Mouse (Mus musculus): ENCODE data around the gene Lta. TPM values are rescaled to one million over a fixed set of nuclear protein-coding genes. Genes with fewer than 3 reads are reported as not detected.

The Lta gene
- not detected for polyA plus RNA-seq (2014; fragmentation: Illumina TruSeq; extraction: RNeasy Lipid Tissue Mini Kit (QIAGEN cat#74804); ENCODE audit: low read depth, low replicate concordance)

GRCm38 (mm10) chr17:35204494-35205379 lies at the start of gene Lta:
Lta (minus strand) TSS chr17:35205351.

GRCm38 (mm10) chr17:35241305-35242014 lies 36.3 kb upstream of the Lta start, which contains the start of gene Ddx39b:
Ddx39b (plus strand) TSS chr17:35241746.

GRCm38 (mm10) chr17:35235614-35236389 lies 30.7 kb upstream of the Lta start, which contains the start of gene Nfkbil1:
Nfkbil1 (minus strand) TSS chr17:35235792.

GRCm38 (mm10) chr17:35233114-35233980 lies 28.2 kb upstream of the Lta start, which contains the start of gene Atp6v1g2:
Atp6v1g2 (plus strand) TSS chr17:35233660.

GRCm38 (mm10) chr17:35220156-35220952 lies 15.2 kb upstream of the Lta start, which contains the start of gene Gm16181:
Gm16181 (plus strand) TSS chr17:35220834.

GRCm38 (mm10) chr17:35201787-35202186 lies 3.4 kb downstream of the Lta start, which contains the start of gene Tnf:
Tnf (minus strand) TSS chr17:35202007.

GRCm38 (mm10) chr17:35193881-35194843 lies 11.0 kb downstream of the Lta start, which contains the start of gene Ltb:
Ltb (plus strand) TSS chr17:35194439.

GRCm38 (mm10) chr17:35187959-35188610 lies 17.1 kb downstream of the Lta start, which contains the start of gene Lst1:
Lst1 (minus strand) TSS chr17:35188439.

GRCm38 (mm10) chr17:35175968-35176367 lies 29.2 kb downstream of the Lta start, which contains the start of gene Aif1:
Aif1 (minus strand) TSS chr17:35176068.

GRCm38 (mm10) chr17:35164568-35165450 lies 40.3 kb downstream of the Lta start, which contains the start of gene Prrc2a:
Prrc2a (minus strand) TSS chr17:35164897.

Other genes starting within 250 kb of the Lta start
- 1.3 TPM for gene Hspa1b, start 246.1 kb downstream of the Lta start, polyA plus RNA-seq (2014; fragmentation: Illumina TruSeq; extraction: RNeasy Lipid Tissue Mini Kit (QIAGEN cat#74804); ENCODE audit: low read depth, low replicate concordance)
- not detected for gene Gm20481, start 235.4 kb downstream of the Lta start, polyA plus RNA-seq (2014; fragmentation: Illumina TruSeq; extraction: RNeasy Lipid Tissue Mini Kit (QIAGEN cat#74804); ENCODE audit: low read depth, low replicate concordance)
- gene Hspa1a, start 233.2 kb downstream of the Lta start, polyA plus RNA-seq (2014; fragmentation: Illumina TruSeq; extraction: RNeasy Lipid Tissue Mini Kit (QIAGEN cat#74804); ENCODE audit: low read depth, low replicate concordance) = not detected
- gene Hspa1l, start 232.6 kb downstream of the Lta start, polyA plus RNA-seq (2014; fragmentation: Illumina TruSeq; extraction: RNeasy Lipid Tissue Mini Kit (QIAGEN cat#74804); ENCODE audit: low read depth, low replicate concordance) = not detected
- 12.7 TPM for gene Lsm2, start 223.5 kb downstream of the Lta start, polyA plus RNA-seq (2014; fragmentation: Illumina TruSeq; extraction: RNeasy Lipid Tissue Mini Kit (QIAGEN cat#74804); ENCODE audit: low read depth, low replicate concordance)
- 1.2 TPM for gene Vars, start 204.4 kb downstream of the Lta start, polyA plus RNA-seq (2014; fragmentation: Illumina TruSeq; extraction: RNeasy Lipid Tissue Mini Kit (QIAGEN cat#74804); ENCODE audit: low read depth, low replicate concordance)
- gene Vwa7, start 188.8 kb downstream of the Lta start, polyA plus RNA-seq (2014; fragmentation: Illumina TruSeq; extraction: RNeasy Lipid Tissue Mini Kit (QIAGEN cat#74804); ENCODE audit: low read depth, low replicate concordance) = not detected
- not detected for gene Sapcd1, start 177.3 kb downstream of the Lta start, polyA plus RNA-seq (2014; fragmentation: Illumina TruSeq; extraction: RNeasy Lipid Tissue Mini Kit (QIAGEN cat#74804); ENCODE audit: low read depth, low replicate concordance)
- 1.1 TPM for gene Msh5, start 158.6 kb downstream of the Lta start, polyA plus RNA-seq (2014; fragmentation: Illumina TruSeq; extraction: RNeasy Lipid Tissue Mini Kit (QIAGEN cat#74804); ENCODE audit: low read depth, low replicate concordance)
- gene Clic1, start 155.4 kb downstream of the Lta start, polyA plus RNA-seq (2014; fragmentation: Illumina TruSeq; extraction: RNeasy Lipid Tissue Mini Kit (QIAGEN cat#74804); ENCODE audit: low read depth, low replicate concordance) = 5.7 TPM
- gene Ddah2, start 146.3 kb downstream of the Lta start, polyA plus RNA-seq (2014; fragmentation: Illumina TruSeq; extraction: RNeasy Lipid Tissue Mini Kit (QIAGEN cat#74804); ENCODE audit: low read depth, low replicate concordance) = not detected
- gene Ly6g6c, start 140.0 kb downstream of the Lta start, polyA plus RNA-seq (2014; fragmentation: Illumina TruSeq; extraction: RNeasy Lipid Tissue Mini Kit (QIAGEN cat#74804); ENCODE audit: low read depth, low replicate concordance) = not detected
- not detected for gene Mpig6b, start 139.2 kb downstream of the Lta start, polyA plus RNA-seq (2014; fragmentation: Illumina TruSeq; extraction: RNeasy Lipid Tissue Mini Kit (QIAGEN cat#74804); ENCODE audit: low read depth, low replicate concordance)
- not detected for gene Ly6g6e, start 128.4 kb downstream of the Lta start, polyA plus RNA-seq (2014; fragmentation: Illumina TruSeq; extraction: RNeasy Lipid Tissue Mini Kit (QIAGEN cat#74804); ENCODE audit: low read depth, low replicate concordance)
- not detected for gene Ly6g6d, start 127.3 kb downstream of the Lta start, polyA plus RNA-seq (2014; fragmentation: Illumina TruSeq; extraction: RNeasy Lipid Tissue Mini Kit (QIAGEN cat#74804); ENCODE audit: low read depth, low replicate concordance)
- not detected for gene Ly6g6f, start 119.7 kb downstream of the Lta start, polyA plus RNA-seq (2014; fragmentation: Illumina TruSeq; extraction: RNeasy Lipid Tissue Mini Kit (QIAGEN cat#74804); ENCODE audit: low read depth, low replicate concordance)
- 4.4 TPM for gene Abhd16a, start 116.1 kb downstream of the Lta start, polyA plus RNA-seq (2014; fragmentation: Illumina TruSeq; extraction: RNeasy Lipid Tissue Mini Kit (QIAGEN cat#74804); ENCODE audit: low read depth, low replicate concordance)
- not detected for gene Ly6g5c, start 97.1 kb downstream of the Lta start, polyA plus RNA-seq (2014; fragmentation: Illumina TruSeq; extraction: RNeasy Lipid Tissue Mini Kit (QIAGEN cat#74804); ENCODE audit: low read depth, low replicate concordance)
- not detected for gene Ly6g5b, start 89.9 kb downstream of the Lta start, polyA plus RNA-seq (2014; fragmentation: Illumina TruSeq; extraction: RNeasy Lipid Tissue Mini Kit (QIAGEN cat#74804); ENCODE audit: low read depth, low replicate concordance)
- 1.4 TPM for gene Gpank1, start 83.9 kb downstream of the Lta start, polyA plus RNA-seq (2014; fragmentation: Illumina TruSeq; extraction: RNeasy Lipid Tissue Mini Kit (QIAGEN cat#74804); ENCODE audit: low read depth, low replicate concordance)
- 97.4 TPM for gene Csnk2b, start 83.3 kb downstream of the Lta start, polyA plus RNA-seq (2014; fragmentation: Illumina TruSeq; extraction: RNeasy Lipid Tissue Mini Kit (QIAGEN cat#74804); ENCODE audit: low read depth, low replicate concordance)
- 1.3 TPM for gene D17H6S53E, start 79.0 kb downstream of the Lta start, polyA plus RNA-seq (2014; fragmentation: Illumina TruSeq; extraction: RNeasy Lipid Tissue Mini Kit (QIAGEN cat#74804); ENCODE audit: low read depth, low replicate concordance)
- gene Apom, start 73.3 kb downstream of the Lta start, polyA plus RNA-seq (2014; fragmentation: Illumina TruSeq; extraction: RNeasy Lipid Tissue Mini Kit (QIAGEN cat#74804); ENCODE audit: low read depth, low replicate concordance) = 85.5 TPM
- 5.2 TPM for gene Bag6, start 70.2 kb downstream of the Lta start, polyA plus RNA-seq (2014; fragmentation: Illumina TruSeq; extraction: RNeasy Lipid Tissue Mini Kit (QIAGEN cat#74804); ENCODE audit: low read depth, low replicate concordance)
- 3.7 TPM for gene Prrc2a, start 40.5 kb downstream of the Lta start, polyA plus RNA-seq (2014; fragmentation: Illumina TruSeq; extraction: RNeasy Lipid Tissue Mini Kit (QIAGEN cat#74804); ENCODE audit: low read depth, low replicate concordance)
- 7.5 TPM for gene Aif1, start 29.3 kb downstream of the Lta start, polyA plus RNA-seq (2014; fragmentation: Illumina TruSeq; extraction: RNeasy Lipid Tissue Mini Kit (QIAGEN cat#74804); ENCODE audit: low read depth, low replicate concordance)
- gene Lst1, start 16.9 kb downstream of the Lta start, polyA plus RNA-seq (2014; fragmentation: Illumina TruSeq; extraction: RNeasy Lipid Tissue Mini Kit (QIAGEN cat#74804); ENCODE audit: low read depth, low replicate concordance) = not detected
- gene Ltb, start 10.9 kb downstream of the Lta start, polyA plus RNA-seq (2014; fragmentation: Illumina TruSeq; extraction: RNeasy Lipid Tissue Mini Kit (QIAGEN cat#74804); ENCODE audit: low read depth, low replicate concordance) = not detected
- 0.26 TPM for gene Tnf, start 3.3 kb downstream of the Lta start, polyA plus RNA-seq (2014; fragmentation: Illumina TruSeq; extraction: RNeasy Lipid Tissue Mini Kit (QIAGEN cat#74804); ENCODE audit: low read depth, low replicate concordance)
- not detected for gene Gm16181, start 15.5 kb upstream of the Lta start, polyA plus RNA-seq (2014; fragmentation: Illumina TruSeq; extraction: RNeasy Lipid Tissue Mini Kit (QIAGEN cat#74804); ENCODE audit: low read depth, low replicate concordance)
- gene Atp6v1g2, start 28.3 kb upstream of the Lta start, polyA plus RNA-seq (2014; fragmentation: Illumina TruSeq; extraction: RNeasy Lipid Tissue Mini Kit (QIAGEN cat#74804); ENCODE audit: low read depth, low replicate concordance) = 2.6 TPM
- gene Nfkbil1, start 30.4 kb upstream of the Lta start, polyA plus RNA-seq (2014; fragmentation: Illumina TruSeq; extraction: RNeasy Lipid Tissue Mini Kit (QIAGEN cat#74804); ENCODE audit: low read depth, low replicate concordance) = 0.87 TPM
- gene Ddx39b, start 36.4 kb upstream of the Lta start, polyA plus RNA-seq (2014; fragmentation: Illumina TruSeq; extraction: RNeasy Lipid Tissue Mini Kit (QIAGEN cat#74804); ENCODE audit: low read depth, low replicate concordance) = 7.4 TPM
- gene H2-D1, start 57.4 kb upstream of the Lta start, polyA plus RNA-seq (2014; fragmentation: Illumina TruSeq; extraction: RNeasy Lipid Tissue Mini Kit (QIAGEN cat#74804); ENCODE audit: low read depth, low replicate concordance) = 78.7 TPM
- gene H2-Q1, start 115.1 kb upstream of the Lta start, polyA plus RNA-seq (2014; fragmentation: Illumina TruSeq; extraction: RNeasy Lipid Tissue Mini Kit (QIAGEN cat#74804); ENCODE audit: low read depth, low replicate concordance) = 18.4 TPM
- gene H2-Q2, start 136.9 kb upstream of the Lta start, polyA plus RNA-seq (2014; fragmentation: Illumina TruSeq; extraction: RNeasy Lipid Tissue Mini Kit (QIAGEN cat#74804); ENCODE audit: low read depth, low replicate concordance) = 2.7 TPM
- 22.6 TPM for gene H2-Q4, start 174.3 kb upstream of the Lta start, polyA plus RNA-seq (2014; fragmentation: Illumina TruSeq; extraction: RNeasy Lipid Tissue Mini Kit (QIAGEN cat#74804); ENCODE audit: low read depth, low replicate concordance)
- gene H2-Q6, start 219.5 kb upstream of the Lta start, polyA plus RNA-seq (2014; fragmentation: Illumina TruSeq; extraction: RNeasy Lipid Tissue Mini Kit (QIAGEN cat#74804); ENCODE audit: low read depth, low replicate concordance) = 10.0 TPM
- 6.8 TPM for gene H2-Q7, start 233.8 kb upstream of the Lta start, polyA plus RNA-seq (2014; fragmentation: Illumina TruSeq; extraction: RNeasy Lipid Tissue Mini Kit (QIAGEN cat#74804); ENCODE audit: low read depth, low replicate concordance)

Data from liver, adult 10 weeks (tissue).